Mouse (Mus musculus) brain, embryonic 14.5 days (tissue): ENCODE results near the gene Atl1. TPM values are rescaled to one million over a fixed set of nuclear protein-coding genes. Genes with fewer than 3 reads are reported as not detected.

ENCODE experiments used
- DNase-seq: peaks from one replicate; pipeline ENCODE4 v3.0.0-alpha.2; 2011; ENCODE audit warnings: low read depth
- CTCF ChIP-seq: fragments of 200-500 bp; IDR thresholded peaks from 2 replicates; pipeline ENCODE4 v1.5.1; 2012; ENCODE audit warnings: inconsistent platforms, mild to moderate bottlenecking, moderate library complexity, borderline replicate concordance; ENCODE audit not compliant: insufficient read depth, insufficient read length; ENCODE audit errors: extremely low read depth
- POLR2A ChIP-seq: fragments of 200-500 bp; IDR thresholded peaks from 2 replicates; pipeline ENCODE4 v1.6.1; 2012; ENCODE audit warnings: mild to moderate bottlenecking, inconsistent platforms, borderline replicate concordance; ENCODE audit not compliant: poor library complexity, insufficient read depth, insufficient read length, severe bottlenecking; ENCODE audit errors: extremely low read depth
- polyA plus RNA-seq: library from polyadenylated mRNA; depleted of rRNA; stranded (reverse); fragments of >200 nt; gene quantifications from 2 replicates; pipeline ENCODE4 v1.2.3, GENCODE M21; 2012

Atl1 gene
- polyA plus RNA-seq, 1 experiment, result 75.7 TPM

- DNase-seq, result no peak
- no peak for TF ChIP-seq POLR2A
- no peak for TF ChIP-seq CTCF
These were observed 4.1 kb upstream of the Atl1 start for GRCm38 (mm10) chr12:69888345-69888744.

GRCm38 (mm10) chr12:69890051-69890450 is 2.4 kb upstream of the Atl1 start:
- DNase-seq, result no peak
- TF ChIP-seq CTCF (no peak), POLR2A (no peak)

GRCm38 (mm10) chr12:69890476-69890875 is 1.9 kb upstream of the Atl1 start:
- peak; percentile 52 for DNase-seq
- no peak for TF ChIP-seq POLR2A
- TF ChIP-seq CTCF, result no peak

- DNase-seq, result no peak
- no peak for TF ChIP-seq POLR2A
- no peak for TF ChIP-seq CTCF
These were observed 693 bp upstream of the Atl1 start for GRCm38 (mm10) chr12:69891721-69892120.

GRCm38 (mm10) chr12:69893927-69894326 is 1.5 kb downstream of the Atl1 start:
- DNase-seq, result no peak
- no peak for TF ChIP-seq POLR2A
- peak; percentile 30; the same call in 1 of the 2 replicates for TF ChIP-seq CTCF

GRCm38 (mm10) chr12:69895046-69895445 is 2.6 kb downstream of the Atl1 start:
- DNase-seq, result no peak
- TF ChIP-seq POLR2A (no peak), CTCF (no peak)

GRCm38 (mm10) chr12:69898119-69898518 is 5.7 kb downstream of the Atl1 start:
- no peak for TF ChIP-seq CTCF
- no peak for TF ChIP-seq POLR2A
- DNase-seq, result no peak

- no peak for DNase-seq
- no peak for TF ChIP-seq POLR2A
- TF ChIP-seq CTCF, result no peak
These were observed 12.6 kb downstream of the Atl1 start for GRCm38 (mm10) chr12:69904991-69905390.

- DNase-seq, result peak; percentile 92
- TF ChIP-seq POLR2A (peak; percentile 51; the same call in 1 of the 2 replicates), CTCF (no peak)
These were observed 15.5 kb downstream of the Atl1 start for GRCm38 (mm10) chr12:69907667-69908510.

GRCm38 (mm10) chr12:69908511-69908900 is 16.1 kb downstream of the Atl1 start:
- no peak for TF ChIP-seq CTCF
- no peak for TF ChIP-seq POLR2A
- peak; percentile 86 for DNase-seq

- no peak for DNase-seq
- TF ChIP-seq CTCF (no peak), POLR2A (no peak)
These were observed 19.5 kb downstream of the Atl1 start for GRCm38 (mm10) chr12:69911906-69912305.

- TF ChIP-seq CTCF, result no peak
- no peak for TF ChIP-seq POLR2A
- DNase-seq, result no peak
These were observed 20.3 kb downstream of the Atl1 start for GRCm38 (mm10) chr12:69912737-69913136.

GRCm38 (mm10) chr12:69917870-69918269 is 25.5 kb downstream of the Atl1 start:
- TF ChIP-seq POLR2A, result no peak
- no peak for TF ChIP-seq CTCF
- DNase-seq, result no peak

GRCm38 (mm10) chr12:69922099-69922498 is 29.7 kb downstream of the Atl1 start:
- no peak for DNase-seq
- TF ChIP-seq CTCF (no peak), POLR2A (no peak)
